Mouse (Mus musculus): Measurements from ENCODE around the gene Mmgt1. TPM values are rescaled to one million over a fixed set of nuclear protein-coding genes. Genes with fewer than 3 reads are reported as not detected.

Mmgt1 gene
- total and polyA plus RNA-seq, 2 experiments: 4.3 to 12.5 TPM

DNA sequence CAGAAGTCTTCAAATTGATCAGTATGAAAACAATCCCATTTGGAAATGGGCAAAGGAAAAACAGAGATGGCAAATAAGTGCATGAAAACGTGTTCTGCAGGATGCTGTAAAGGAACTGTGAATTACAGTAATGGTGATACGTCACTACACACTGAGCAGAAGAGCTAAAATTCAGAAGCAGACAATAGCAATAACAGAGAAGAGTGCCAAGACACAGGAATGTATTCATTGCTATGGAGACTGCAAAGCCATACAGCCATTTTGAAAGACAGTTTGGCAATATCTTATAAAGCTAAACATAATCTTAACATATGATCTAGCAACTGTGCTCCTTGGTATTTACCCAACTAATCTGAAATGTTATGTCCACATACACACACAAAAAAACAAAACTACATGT lies 19.7 kb downstream of the Mmgt1 start:
- WGBS: 95% methylated on average over 2 of the region's 2 CpGs
- no peak overlapping the region for H3K4me3 ChIP-seq (ENCODE audit: insufficient read depth, low read depth, low read length)
- no peaks in the 10 kb centered on the region for H3K4me1 ChIP-seq (ENCODE audit: control insufficient read depth, insufficient read depth, low read length)
- no peak for DNase-seq (ENCODE audit: extremely low read depth, low read depth, low spot score)
- no peak for TF ChIP-seq POLR2A (IDR thresholded peaks at IDR 0.05; ENCODE audit: extremely low read depth, insufficient read depth, low read length)
- no peak for TF ChIP-seq CTCF (IDR thresholded peaks at IDR 0.05; ENCODE audit: low read depth, low read length)
- no peaks in the 10 kb centered on the region for H3K36me3 ChIP-seq (ENCODE audit: control insufficient read depth, insufficient read depth, low read length)
- no peaks in the 10 kb centered on the region for H3K79me2 ChIP-seq (ENCODE audit: control insufficient read depth, insufficient read depth, low read length)
- no peaks in the 10 kb centered on the region for H3K27me3 ChIP-seq (ENCODE audit: control insufficient read depth, insufficient read depth, low read length)
- H3K9ac ChIP-seq (ENCODE audit: low read depth, low read length): no peak overlapping the region
- no peak overlapping the region for H3K27ac ChIP-seq (replicated peaks; ENCODE audit: insufficient read depth, low read depth, low read length)

DNA sequence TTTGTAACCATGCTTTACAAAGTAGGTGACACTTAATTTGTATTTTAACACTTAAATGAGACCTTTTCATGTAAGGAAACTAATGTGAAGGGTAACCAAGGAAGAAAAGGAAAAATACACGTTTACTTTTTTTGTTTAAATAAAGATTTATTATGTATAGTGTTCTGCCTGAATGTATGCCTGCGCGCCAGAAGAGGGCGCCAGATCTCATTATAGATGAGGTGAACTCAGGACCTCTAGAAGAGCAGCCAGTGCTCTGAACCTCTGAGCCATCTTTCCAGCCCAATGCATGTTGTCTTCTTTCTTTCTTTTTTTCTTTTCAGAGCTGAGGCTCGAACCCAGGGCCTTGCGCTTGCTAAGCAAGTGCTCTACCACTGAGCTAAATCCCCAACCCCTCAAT lies 25.4 kb downstream of the Mmgt1 start:
- 16% methylated on average over 6 of the region's 6 CpGs for WGBS
- Histone ChIP-seq H3K4me3 (ENCODE audit: insufficient read depth, low read depth, low read length) (no peak overlapping the region), H3K9ac (ENCODE audit: low read depth, low read length) (no peak overlapping the region), H3K27me3 (ENCODE audit: control insufficient read depth, insufficient read depth, low read length) (no peaks in the 10 kb centered on the region), H3K27ac (replicated peaks; ENCODE audit: insufficient read depth, low read depth, low read length) (no peak overlapping the region), H3K4me1 (ENCODE audit: control insufficient read depth, insufficient read depth, low read length) (no peaks in the 10 kb centered on the region), H3K36me3 (ENCODE audit: control insufficient read depth, insufficient read depth, low read length) (no peaks in the 10 kb centered on the region), H3K79me2 (ENCODE audit: control insufficient read depth, insufficient read depth, low read length) (no peaks in the 10 kb centered on the region)
- TF ChIP-seq POLR2A (IDR thresholded peaks at IDR 0.05; ENCODE audit: extremely low read depth, insufficient read depth, low read length): no peak
- peak; percentile 52 for TF ChIP-seq CTCF (IDR thresholded peaks at IDR 0.05; ENCODE audit: low read depth, low read length)
- no peak for DNase-seq (ENCODE audit: extremely low read depth, low read depth, low spot score)

DNA sequence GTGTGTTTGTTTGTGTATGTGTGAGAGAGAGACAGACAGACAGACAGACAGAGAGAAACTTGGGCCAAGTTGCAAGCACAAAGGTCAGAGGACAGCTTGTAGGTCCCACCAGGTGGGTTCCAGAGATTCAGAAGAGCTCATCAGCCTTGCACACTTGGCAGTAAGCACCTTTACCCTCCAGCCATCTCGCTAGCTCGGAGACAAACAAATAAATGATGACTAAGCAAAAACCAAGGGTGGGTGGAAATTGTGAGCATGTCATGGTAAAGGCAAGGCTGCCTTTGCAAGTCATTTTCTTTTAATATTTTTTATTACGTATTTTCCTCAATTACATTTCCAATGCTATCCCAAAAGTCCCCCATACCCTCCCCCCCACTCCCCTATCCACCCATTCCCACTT lies 44.3 kb downstream of the Mmgt1 start:
- no peak overlapping the region for H3K27ac ChIP-seq (replicated peaks; ENCODE audit: insufficient read depth, low read depth, low read length)
- no peaks in the 10 kb centered on the region for H3K79me2 ChIP-seq (ENCODE audit: control insufficient read depth, insufficient read depth, low read length)
- no peaks in the 10 kb centered on the region for H3K4me1 ChIP-seq (ENCODE audit: control insufficient read depth, insufficient read depth, low read length)
- H3K9ac ChIP-seq (ENCODE audit: low read depth, low read length): no peak overlapping the region
- TF ChIP-seq POLR2A (IDR thresholded peaks at IDR 0.05; ENCODE audit: extremely low read depth, insufficient read depth, low read length) (no peak), CTCF (IDR thresholded peaks at IDR 0.05; ENCODE audit: low read depth, low read length) (no peak)
- DNase-seq (ENCODE audit: extremely low read depth, low read depth, low spot score): no peak
- H3K36me3 ChIP-seq (ENCODE audit: control insufficient read depth, insufficient read depth, low read length): no peaks in the 10 kb centered on the region
- no peaks in the 10 kb centered on the region for H3K27me3 ChIP-seq (ENCODE audit: control insufficient read depth, insufficient read depth, low read length)
- 50% methylated on average over 3 of the region's 3 CpGs for WGBS
- no peak overlapping the region for H3K4me3 ChIP-seq (ENCODE audit: insufficient read depth, low read depth, low read length)

DNA sequence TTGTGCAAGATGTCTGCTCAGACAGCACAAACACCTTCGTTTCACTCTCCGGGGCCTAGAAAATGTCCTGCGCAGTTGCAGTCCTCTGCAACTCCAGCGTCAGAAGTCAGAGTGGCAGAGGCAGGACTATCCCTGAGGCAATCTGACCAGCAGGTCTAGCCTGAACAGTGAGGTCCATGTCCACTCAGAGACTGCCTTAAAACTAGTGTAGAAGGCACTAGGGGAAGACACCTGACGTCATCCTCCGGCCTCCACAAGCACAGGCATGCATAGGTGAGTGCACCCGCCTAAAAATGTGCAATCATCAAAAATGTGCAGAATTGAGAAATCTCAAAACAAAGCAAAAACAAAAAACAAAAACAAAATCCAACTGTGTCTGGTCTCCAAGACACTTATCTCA lies 48.4 kb downstream of the Mmgt1 start, which contains the start of gene Gm648:
Gene Gm648, minus strand, starts transcription at position 101 of the 400 bp plus-strand sequence.
- DNase-seq (ENCODE audit: extremely low read depth, low read depth, low spot score): no peak
- no peaks in the 10 kb centered on the region for H3K4me1 ChIP-seq (ENCODE audit: control insufficient read depth, insufficient read depth, low read length)
- H3K27ac ChIP-seq (replicated peaks; ENCODE audit: insufficient read depth, low read depth, low read length): no peak within 1 kb of the TSS
- TF ChIP-seq POLR2A (IDR thresholded peaks at IDR 0.05; ENCODE audit: extremely low read depth, insufficient read depth, low read length): no peak
- TF ChIP-seq CTCF (IDR thresholded peaks at IDR 0.05; ENCODE audit: low read depth, low read length): no peak
- H3K27me3 ChIP-seq (ENCODE audit: control insufficient read depth, insufficient read depth, low read length): no peaks in the 10 kb centered on the region
- 87% methylated on average over 7 of the region's 7 CpGs for WGBS
- no peaks in the 10 kb centered on the region for H3K36me3 ChIP-seq (ENCODE audit: control insufficient read depth, insufficient read depth, low read length)
- no peaks in the 10 kb centered on the region for H3K79me2 ChIP-seq (ENCODE audit: control insufficient read depth, insufficient read depth, low read length)
- H3K9ac ChIP-seq (ENCODE audit: low read depth, low read length): no peak within 1 kb of the TSS
- H3K4me3 ChIP-seq (ENCODE audit: insufficient read depth, low read depth, low read length): no peak within 1 kb of the TSS

DNA sequence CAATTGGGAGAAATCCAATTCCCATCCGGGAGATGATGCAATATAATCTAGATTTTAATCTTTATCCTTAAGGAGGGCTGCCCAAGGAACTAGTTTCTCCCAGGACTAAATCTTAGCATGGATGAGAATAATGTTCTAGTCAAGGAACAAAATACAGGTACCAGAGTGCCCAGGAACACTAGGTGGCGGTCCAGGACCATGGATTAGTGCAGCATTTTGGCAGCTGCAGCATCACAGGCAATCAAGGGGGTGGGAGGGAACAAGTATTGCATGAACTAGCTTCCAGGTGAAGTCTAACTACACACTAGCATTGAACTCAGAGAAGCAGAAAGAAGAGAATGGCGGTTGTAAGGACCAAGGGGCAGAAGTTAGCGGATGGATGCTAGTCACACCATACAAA lies 60.7 kb downstream of the Mmgt1 start:
- Histone ChIP-seq H3K27ac (replicated peaks; ENCODE audit: insufficient read depth, low read depth, low read length) (no peak overlapping the region), H3K4me3 (ENCODE audit: insufficient read depth, low read depth, low read length) (no peak overlapping the region), H3K27me3 (ENCODE audit: control insufficient read depth, insufficient read depth, low read length) (no peaks in the 10 kb centered on the region), H3K4me1 (ENCODE audit: control insufficient read depth, insufficient read depth, low read length) (no peaks in the 10 kb centered on the region), H3K9ac (ENCODE audit: low read depth, low read length) (no peak overlapping the region), H3K79me2 (ENCODE audit: control insufficient read depth, insufficient read depth, low read length) (no peaks in the 10 kb centered on the region), H3K36me3 (ENCODE audit: control insufficient read depth, insufficient read depth, low read length) (no peaks in the 10 kb centered on the region)
- TF ChIP-seq CTCF (IDR thresholded peaks at IDR 0.05; ENCODE audit: low read depth, low read length) (peak; percentile 27; the same call in 1 of the 2 replicates), POLR2A (IDR thresholded peaks at IDR 0.05; ENCODE audit: extremely low read depth, insufficient read depth, low read length) (no peak)
- no peak for DNase-seq (ENCODE audit: extremely low read depth, low read depth, low spot score)
- 43% methylated on average over 4 of the region's 4 CpGs for WGBS

Other genes with a start within 250 kb of the Mmgt1 start
- gene Smim10l2a, start 223.5 kb downstream of the Mmgt1 start, total RNA-seq (2014; rRNA removed): 0.07 and 0.09 TPM in 2 replicates
- gene Smim10l2a, start 223.5 kb downstream of the Mmgt1 start, polyA plus RNA-seq (2012; rRNA removed): 0.05 and 0.12 TPM in 2 replicates
- not detected in 2 replicates for gene Gm2174, start 150.1 kb downstream of the Mmgt1 start, total RNA-seq (2014; rRNA removed)
- not detected in 2 replicates for gene Gm2174, start 150.1 kb downstream of the Mmgt1 start, polyA plus RNA-seq (2012; rRNA removed)
- gene Ints6l, start 143.2 kb downstream of the Mmgt1 start, total RNA-seq (2014; rRNA removed): 2.9 and 3.1 TPM in 2 replicates
- 0.81 and 1.2 TPM in 2 replicates for gene Ints6l, start 143.2 kb downstream of the Mmgt1 start, polyA plus RNA-seq (2012; rRNA removed)
- gene Gm10477, start 73.3 kb downstream of the Mmgt1 start, total RNA-seq (2014; rRNA removed): not detected in 2 replicates
- not detected in 2 replicates for gene Gm10477, start 73.3 kb downstream of the Mmgt1 start, polyA plus RNA-seq (2012; rRNA removed)
- not detected in 2 replicates for gene Gm648, start 48.5 kb downstream of the Mmgt1 start, total RNA-seq (2014; rRNA removed)
- gene Gm648, start 48.5 kb downstream of the Mmgt1 start, polyA plus RNA-seq (2012; rRNA removed): not detected in 2 replicates
- 7.8 and 11.1 TPM in 2 replicates for gene Slc9a6, start 11.7 kb upstream of the Mmgt1 start, total RNA-seq (2014; rRNA removed)
- gene Slc9a6, start 11.7 kb upstream of the Mmgt1 start, polyA plus RNA-seq (2012; rRNA removed): 11.2 and 11.5 TPM in 2 replicates
- gene Fhl1, start 133.7 kb upstream of the Mmgt1 start, total RNA-seq (2014; rRNA removed): 7.2 and 8.5 TPM in 2 replicates
- gene Fhl1, start 133.7 kb upstream of the Mmgt1 start, polyA plus RNA-seq (2012; rRNA removed): 6.6 and 7.0 TPM in 2 replicates
- gene Map7d3, start 224.3 kb upstream of the Mmgt1 start, total RNA-seq (2014; rRNA removed): 0.07 and 0.09 TPM in 2 replicates
- gene Map7d3, start 224.3 kb upstream of the Mmgt1 start, polyA plus RNA-seq (2012; rRNA removed): not detected in 2 replicates

All from liver, adult 2 months (tissue).